Mouse (Mus musculus): Measurements from ENCODE around the gene Serpina12.

- TF ChIP-seq CTCF (IDR thresholded peaks at IDR 0.05; ENCODE audit: control insufficient read depth, insufficient read depth, insufficient replicate concordance, low read depth, low read length) (no peak), POLR2A (IDR thresholded peaks at IDR 0.05; ENCODE audit: control insufficient read depth, low read depth, low read length) (no peak)
Observed at GRCm38 (mm10) chr12:104041401-104041800, 2.8 kb downstream of the Serpina12 start.
